Mouse (Mus musculus) inflammation-experienced regulatory T-cells, adult 6 months (primary cell): ENCODE results near the gene Tnmd. TPM values are rescaled to one million over a fixed set of nuclear protein-coding genes. Genes with fewer than 3 reads are reported as not detected.

Experiments used
- ATAC-seq: one replicate; pipeline ENCODE4 v1.8.0; 2017
- polyA plus RNA-seq, 3 experiments: library from polyadenylated mRNA; unstranded; fragments of 100-300 nt; shearing (Covaris generic); gene quantifications; one replicate each; pipeline ENCODE4 v1.2.1; 2017

Tnmd gene
- not detected for polyA plus RNA-seq

GRCm38 (mm10) chrX:133850680-133851079 lies at the start of gene Tnmd:
Gene Tnmd, plus strand, starts transcription at chrX:133850980.
- no peak for ATAC-seq

GRCm38 (mm10) chrX:133853637-133854036 lies 2.9 kb downstream of the Tnmd start:
- ATAC-seq, result no peak

GRCm38 (mm10) chrX:133869743-133870142 lies 19.0 kb downstream of the Tnmd start:
- ATAC-seq, result no peak

- ATAC-seq, result peak; percentile 46
Observed at GRCm38 (mm10) chrX:133887308-133887707, 36.5 kb downstream of the Tnmd start.

GRCm38 (mm10) chrX:133888111-133888510 lies 37.3 kb downstream of the Tnmd start:
- ATAC-seq, result no peak

DNA sequence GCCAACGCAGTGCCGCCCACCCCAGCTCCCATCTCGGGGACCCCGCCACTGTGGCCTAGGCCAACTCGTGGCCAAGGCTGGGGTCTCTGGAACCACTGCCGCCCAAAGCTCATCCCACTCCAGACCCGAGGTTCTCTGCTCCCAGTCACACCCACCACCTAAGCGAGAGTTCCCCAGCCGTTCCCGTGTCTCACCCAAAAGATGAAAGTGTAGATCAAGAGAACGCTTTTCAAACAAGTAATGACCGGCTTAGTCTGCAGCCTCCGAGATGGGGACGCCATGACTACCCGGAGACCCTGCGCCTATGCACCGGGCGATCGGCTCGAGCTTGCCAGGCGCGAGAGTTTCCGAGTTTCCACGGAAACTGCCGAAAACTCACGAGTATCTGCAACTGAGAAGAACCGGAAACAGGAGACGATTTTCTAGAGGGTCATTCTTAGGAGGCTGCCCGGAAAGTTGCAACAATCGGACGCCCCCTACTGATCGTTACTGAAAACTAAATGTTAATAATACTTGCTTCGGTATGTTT lies 47.3 kb downstream of the Tnmd start, which contains the start of gene Tspan6:
TSS of gene Tspan6 (minus strand) at position 416 of the 529 bp plus-strand sequence.
- ATAC-seq, result peak; percentile 97

GRCm38 (mm10) chrX:133908261-133908660 lies 57.5 kb downstream of the Tnmd start, which contains the start of gene Srpx2:
Gene Srpx2, plus strand, starts transcription at chrX:133908426.
- no peak for ATAC-seq

DNA sequence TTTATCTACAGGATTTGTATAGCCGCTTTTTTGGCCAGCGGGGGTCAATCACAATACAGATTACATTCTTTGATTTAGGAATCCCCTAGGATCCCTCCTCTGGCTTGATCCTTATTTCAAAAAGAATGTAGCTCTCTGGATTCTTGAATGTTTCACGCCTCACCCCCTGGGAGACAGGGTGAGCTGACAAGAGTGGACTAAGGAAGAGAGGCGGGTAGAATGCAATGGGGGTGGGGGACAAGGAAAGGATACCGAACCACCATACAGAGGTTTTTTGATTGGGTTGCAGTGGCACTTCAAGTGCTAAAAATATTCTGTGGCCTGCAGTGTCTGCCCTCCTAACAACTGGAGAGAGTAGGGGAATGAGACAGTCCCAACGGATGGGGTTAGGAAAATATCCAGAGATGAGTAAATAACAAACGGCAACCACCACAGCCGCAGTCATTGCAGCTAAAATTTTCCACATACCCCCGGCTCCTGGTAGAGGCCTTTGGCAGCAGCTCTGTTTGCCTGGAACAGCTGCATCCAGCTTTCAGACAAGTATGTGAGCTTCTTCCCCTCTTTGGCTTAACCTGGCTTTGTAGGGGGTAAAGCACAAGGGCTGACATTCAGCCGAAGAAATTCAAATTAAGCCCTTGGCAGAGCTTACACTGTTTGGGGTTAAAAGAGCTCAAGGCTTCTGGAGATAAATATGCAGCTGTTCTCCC lies 60.8 kb downstream of the Tnmd start:
- no peak for ATAC-seq

DNA sequence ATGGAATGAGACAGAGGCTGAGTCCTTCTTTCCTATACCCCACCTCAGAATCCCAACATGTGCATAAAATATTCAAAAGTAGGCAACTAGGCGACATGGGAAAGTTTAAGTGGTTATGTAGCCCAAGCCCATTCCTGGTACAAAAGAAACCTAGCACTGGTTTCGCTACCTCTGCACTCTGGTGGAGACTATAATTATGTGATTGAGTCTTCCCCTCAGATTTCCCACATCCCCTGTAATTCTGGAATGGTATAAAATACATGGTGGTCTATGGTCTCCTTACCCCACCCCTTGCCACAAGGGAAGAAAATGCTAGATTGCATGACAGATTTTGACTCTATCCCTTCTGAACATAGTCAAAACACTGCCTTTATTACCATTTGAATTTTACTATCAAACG lies 62.2 kb downstream of the Tnmd start:
- ATAC-seq, result no peak

DNA sequence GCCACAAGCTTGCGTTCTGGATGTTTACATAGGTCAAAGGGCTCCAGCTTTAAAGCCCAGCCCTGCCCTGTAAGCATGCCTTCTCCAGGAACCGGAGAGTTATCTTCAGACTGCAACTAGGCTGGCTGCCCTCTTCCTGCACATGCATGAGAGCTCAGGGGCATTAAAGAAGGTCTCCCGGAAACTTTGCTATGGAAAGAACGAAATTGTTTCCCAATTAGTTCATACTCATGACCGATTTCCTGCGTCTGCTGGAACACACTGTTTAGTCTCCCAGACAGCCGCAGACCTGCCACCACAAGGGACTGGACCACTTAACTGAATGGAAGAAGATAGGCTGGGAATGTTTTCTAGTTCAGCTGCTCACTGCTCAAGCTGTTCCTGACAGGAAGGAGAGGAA lies 63.4 kb downstream of the Tnmd start:
- no peak for ATAC-seq

Other genes with a start within 250 kb of the Tnmd start
- not detected for gene Pcdh19, start 162.0 kb upstream of the Tnmd start, polyA plus RNA-seq
- gene Tspan6, start 47.4 kb downstream of the Tnmd start, polyA plus RNA-seq, result 1 to 10 TPM; 3.0 to 6.7 (median 4.7) TPM
- gene Srpx2, start 57.4 kb downstream of the Tnmd start, polyA plus RNA-seq, result not detected
- gene Sytl4, start 130.8 kb downstream of the Tnmd start, polyA plus RNA-seq, result 1 to 10 TPM in 1 of 3 experiments, under 1 TPM in 1, not detected in 1; 0.85 to 1.6 TPM
- 10 to 100 TPM; 27.1 to 42.3 (median 27.3) TPM for gene Cstf2, start 208.2 kb downstream of the Tnmd start, polyA plus RNA-seq